Mouse (Mus musculus) NIH3T3 (cell line): ENCODE data around the gene Mfsd4b3.
"Not testable (repeated sequence)": the region's sequence is repeated elsewhere in the genome, so short reads cannot be mapped to it uniquely, and the experiment has no call there.

Experiments
- DNase-seq: peaks from one replicate; pipeline ENCODE4 v3.0.0-alpha.2; 2012; ENCODE audit warnings: low read depth

Gene Mfsd4b3

DNA sequence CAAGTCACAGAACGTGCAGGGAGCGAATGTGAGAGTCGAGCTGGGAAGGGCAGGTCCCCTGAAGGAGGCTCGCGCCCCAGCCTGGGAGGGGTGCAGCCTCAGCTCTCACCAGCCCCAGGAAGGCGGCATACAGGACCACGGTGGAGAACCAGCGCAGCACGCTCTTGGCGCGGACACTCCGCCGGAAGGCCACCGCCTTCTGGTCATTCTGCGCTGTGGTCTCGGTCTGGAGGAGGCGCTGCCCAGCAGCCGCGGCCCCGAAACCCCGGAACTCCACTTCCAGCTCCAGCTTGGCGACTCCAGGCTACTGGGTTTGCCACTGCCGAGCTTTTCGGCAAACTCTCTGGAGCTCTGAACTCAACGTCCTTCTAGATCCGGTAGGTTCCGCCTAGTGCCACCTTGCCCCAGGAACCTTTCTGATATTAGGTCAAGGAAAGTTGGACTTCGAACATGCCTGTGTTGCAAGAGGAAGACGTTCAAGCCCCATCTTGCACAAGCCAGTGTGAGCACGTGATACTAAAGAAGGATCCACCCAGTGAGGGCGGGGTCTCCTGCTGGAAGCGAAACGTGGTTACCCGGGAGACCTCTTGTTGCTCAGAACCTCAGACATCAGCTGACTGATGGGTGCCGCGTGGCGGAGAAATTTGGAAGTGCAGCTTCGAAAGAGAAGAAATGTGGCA lies at the start of gene Mfsd4b3:
Gene Mfsd4b3 (minus strand): TSS at position 393 of the 680 bp plus-strand sequence.
- peak; percentile 95 for DNase-seq

DNA sequence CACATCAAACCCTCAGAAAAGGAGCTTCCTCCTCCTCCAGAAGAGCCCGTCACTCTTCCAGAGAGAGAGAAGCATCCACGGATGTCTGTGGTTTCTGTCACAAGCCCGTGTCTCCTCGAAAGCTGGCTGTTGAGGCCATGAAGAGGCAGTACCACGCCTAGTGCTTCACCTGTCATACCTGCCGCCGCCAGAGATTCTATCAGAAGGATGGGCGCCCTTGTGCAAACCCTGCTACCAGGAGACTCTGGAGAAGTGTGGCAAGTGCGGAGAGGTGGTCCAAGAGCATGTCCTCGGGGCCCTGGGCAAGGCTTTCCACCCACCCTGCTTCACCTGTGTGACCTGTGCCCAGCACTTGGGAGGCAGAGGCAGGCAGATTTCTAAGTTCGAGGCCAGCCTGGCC lies 49.6 kb upstream of the Mfsd4b3 start:
- DNase-seq = no peak

DNA sequence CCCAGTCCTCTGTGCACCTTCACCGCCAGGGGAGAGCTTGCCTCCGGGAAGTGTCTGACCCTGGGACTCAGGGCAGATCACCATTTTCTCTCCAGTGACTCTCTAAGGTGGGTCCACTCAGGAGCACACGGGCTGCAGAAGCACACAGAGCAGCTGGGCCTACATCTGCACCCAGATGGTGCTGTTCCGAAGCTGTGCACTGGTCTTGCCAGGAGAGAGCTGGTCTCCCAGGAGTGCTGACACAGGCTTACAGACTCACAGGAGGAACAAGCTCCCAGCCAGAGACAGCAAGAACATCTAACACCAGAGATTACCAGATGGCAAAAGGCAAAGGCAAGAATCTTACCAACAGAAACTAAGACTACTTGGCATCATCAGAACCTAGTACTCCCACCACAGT lies 48.9 kb upstream of the Mfsd4b3 start:
- DNase-seq = not testable (repeated sequence)

DNA sequence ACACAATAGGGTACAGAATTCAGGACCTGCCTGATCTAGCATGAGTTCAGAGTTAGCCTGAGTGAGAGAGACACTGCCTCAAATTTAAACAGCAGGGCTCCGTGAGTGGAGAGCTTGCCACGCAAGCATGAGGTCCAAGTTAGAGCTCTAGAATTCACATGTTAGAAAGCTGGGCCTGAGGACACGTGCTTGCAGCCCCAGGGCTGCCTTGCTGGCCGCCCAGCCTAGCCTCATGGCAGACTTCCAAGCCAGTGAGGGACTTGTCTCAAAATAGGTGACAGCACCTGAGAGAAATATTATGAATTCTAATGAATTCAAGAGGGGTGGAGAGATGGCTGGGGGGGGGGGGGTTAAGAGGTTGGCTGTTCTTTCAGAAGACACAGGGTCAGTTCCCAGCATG lies 48.0 kb upstream of the Mfsd4b3 start:
- DNase-seq = no peak

DNA sequence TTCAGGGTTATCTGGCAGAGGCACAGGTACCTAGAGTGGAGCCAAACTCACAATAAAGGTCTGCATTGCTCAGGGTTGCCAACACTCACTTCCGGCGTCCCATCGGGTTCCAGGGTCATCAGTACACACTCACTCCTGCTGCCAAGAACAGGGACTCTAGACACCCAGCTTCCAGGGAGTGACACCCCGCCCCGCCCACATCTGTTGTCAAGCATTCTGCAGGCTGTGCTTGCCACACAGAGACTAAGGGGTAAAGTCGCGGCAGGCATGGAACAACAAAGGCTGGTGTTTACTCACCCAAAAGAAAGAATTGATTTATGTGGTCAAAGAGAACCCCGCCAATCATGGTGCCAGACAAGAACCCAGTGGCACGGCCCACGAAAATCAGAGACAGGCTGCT lies 47.0 kb upstream of the Mfsd4b3 start:
- no peak for DNase-seq

DNA sequence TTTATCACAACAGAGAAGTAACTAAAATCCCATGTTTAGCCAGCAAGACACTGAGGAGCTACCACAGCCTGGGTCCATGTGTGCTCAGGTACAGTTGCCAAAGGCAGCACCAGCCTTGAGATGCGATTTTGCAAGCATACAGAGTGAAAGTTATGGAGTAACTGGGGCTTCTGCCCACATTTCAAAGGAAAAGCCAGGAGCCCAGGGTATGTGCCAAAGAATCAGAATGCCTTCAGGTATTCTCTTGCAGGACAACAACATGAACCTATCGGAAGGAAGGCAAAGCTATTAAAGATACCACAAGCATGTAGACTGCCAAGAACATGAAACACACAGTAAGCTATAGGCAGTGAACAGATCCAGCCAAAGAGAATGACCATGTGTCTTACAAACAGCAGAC lies 40.8 kb upstream of the Mfsd4b3 start:
- DNase-seq = no peak

DNA sequence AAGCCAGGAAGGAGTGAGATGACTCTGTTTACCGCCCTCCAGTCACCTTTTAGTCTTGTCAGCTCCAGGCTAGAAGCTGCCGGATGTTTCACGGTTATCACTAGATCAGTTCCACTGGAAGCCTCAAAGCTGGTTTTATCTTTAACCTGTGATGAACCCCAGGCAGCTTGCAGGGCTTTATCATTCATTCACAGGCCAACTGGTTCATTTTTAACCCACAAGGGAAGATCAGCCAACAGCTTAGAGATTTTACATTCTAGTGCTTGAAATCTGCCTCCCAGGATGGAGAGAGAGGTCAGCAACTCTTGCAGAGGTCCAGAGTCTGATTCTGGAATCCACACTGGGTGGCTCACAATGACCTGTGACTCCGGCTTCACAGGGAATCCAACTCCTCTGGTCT lies 31.2 kb upstream of the Mfsd4b3 start:
- no peak for DNase-seq

DNA sequence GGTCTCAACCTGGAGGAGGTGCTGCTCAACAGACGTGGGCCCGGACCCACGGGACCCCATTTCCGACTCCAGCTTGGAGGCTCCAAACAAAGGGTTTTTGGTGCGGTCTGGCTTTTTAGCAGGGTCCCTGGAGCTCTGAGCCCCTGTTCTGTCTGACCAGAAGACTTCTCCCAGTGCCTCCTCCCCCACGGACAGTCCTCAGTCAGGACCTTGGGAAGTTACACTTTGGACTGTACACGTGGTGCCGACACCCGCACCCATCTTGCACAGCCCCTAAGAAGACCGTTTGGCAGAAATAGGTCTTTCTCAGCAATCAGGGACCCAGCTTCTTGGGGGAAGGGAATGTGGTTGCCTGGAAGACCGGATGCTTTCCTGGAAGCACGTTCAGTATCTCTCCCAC lies 26.5 kb upstream of the Mfsd4b3 start, which contains the start of gene Mfsd4b5:
Gene Mfsd4b5 (minus strand): TSS at position 181 of the 400 bp plus-strand sequence.
- DNase-seq = no peak

DNA sequence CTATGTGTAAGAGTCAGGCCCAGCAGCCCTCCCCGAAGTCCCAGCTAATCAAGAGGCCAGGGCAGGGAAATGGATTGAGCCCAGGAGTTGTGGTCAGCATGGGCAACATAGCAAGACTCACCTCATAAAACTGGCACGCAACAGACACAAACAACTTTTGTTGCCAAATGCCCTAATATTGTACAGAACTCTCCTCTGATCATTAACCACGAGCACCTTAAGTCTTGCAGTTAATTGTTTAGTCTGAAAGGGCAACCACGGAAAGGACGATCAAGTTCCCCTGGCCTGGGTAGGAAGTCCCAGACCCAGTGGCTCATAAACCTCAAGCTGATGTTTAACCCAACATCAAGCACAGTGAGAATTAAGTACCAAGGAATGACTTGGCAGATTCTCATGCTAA lies 22.7 kb upstream of the Mfsd4b3 start:
- DNase-seq = peak; percentile 9

DNA sequence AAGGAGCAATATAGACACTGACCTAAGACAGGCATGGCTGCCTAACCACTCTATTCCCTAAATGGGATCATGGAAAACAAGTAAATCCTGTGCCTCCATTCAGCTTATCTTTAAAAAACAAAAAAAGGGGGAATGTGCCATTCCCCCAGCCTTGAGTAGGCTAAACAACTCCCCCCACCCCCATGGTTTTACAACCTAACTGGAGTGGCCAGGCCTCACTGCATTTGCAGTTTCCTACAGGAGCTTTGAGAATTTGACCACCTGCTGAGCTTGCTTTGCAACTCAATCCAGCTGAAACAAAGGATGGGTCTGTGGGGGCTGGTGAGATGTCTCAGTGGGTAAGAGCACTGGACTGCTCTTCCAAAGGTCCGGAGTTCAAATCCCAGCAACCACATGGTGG lies 18.3 kb upstream of the Mfsd4b3 start:
- no peak for DNase-seq

DNA sequence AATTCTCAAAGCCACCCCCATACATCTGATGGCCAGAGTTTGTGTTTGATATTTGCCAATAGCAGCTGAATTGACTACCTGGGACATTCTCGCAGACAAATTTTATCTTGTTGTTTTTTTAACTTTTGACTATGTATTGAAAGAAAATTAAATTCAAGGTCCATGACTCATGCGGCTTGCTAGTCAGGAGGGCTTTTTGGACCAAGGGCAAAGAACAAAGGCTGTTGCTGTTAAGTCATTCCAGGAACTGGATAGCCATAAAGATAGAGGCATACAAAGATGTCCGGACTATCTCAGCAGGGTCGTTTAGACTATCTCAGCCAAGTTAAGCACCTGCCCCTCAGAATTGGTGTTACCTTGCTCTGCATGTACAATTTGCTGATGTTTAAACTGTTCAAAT lies 17.4 kb upstream of the Mfsd4b3 start:
- no peak for DNase-seq

DNA sequence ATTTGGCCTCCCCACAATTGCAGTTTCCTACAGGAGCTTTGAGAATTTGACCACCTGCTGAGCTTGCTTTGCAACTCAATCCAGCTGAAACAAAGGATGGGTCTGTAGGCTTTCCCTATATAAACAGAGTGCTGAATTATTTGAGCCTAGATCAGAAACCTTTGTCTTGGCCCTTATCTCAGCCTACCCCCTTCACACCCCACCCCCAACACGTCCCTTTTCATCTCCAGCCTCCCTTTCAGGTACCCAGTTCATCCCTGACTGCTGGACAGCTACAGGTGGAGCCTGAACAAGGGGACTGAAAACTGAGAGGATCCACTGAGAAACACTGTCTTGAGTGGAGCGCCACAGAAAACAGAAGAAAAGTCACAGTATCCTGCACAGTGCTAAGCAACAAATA lies 15.8 kb upstream of the Mfsd4b3 start:
- DNase-seq = no peak

DNA sequence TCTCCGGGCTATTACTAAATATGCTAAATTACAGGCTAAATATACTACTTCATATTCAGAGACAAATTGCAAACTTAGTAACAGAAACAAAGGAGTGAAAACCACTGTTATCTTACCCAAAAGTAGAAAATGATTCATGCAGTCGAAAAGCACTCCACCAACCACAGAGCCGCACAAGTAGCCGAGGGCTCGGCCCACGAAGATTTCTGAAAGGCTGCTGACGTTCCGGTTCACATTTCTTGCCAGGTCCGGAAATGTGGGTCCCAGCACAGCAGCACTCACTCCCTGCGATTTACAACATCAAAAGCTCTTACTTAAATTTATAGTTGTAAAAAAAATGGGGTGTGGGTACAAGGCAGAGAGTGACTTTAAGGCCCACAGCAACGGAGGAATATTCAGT lies 15.0 kb upstream of the Mfsd4b3 start:
- no peak for DNase-seq

DNA sequence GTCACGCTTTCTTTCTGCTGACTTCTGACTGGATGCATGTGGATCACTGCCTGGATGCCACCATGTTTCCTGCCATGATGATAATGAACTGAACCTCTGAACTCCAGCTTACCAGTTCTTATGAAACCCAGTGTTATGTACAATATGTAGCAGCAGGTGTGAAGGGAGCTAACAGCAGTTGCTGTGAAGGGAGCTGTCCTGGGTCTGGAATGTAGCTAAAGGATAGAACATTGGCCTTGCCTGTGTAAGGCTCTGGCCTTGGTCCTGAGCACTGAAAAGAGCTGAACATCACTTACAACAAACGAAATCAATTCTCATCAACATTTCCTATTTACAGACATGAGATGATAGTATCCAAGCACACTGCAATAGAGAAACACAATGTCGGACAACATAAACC lies 7.6 kb upstream of the Mfsd4b3 start:
- peak; percentile 73 for DNase-seq

DNA sequence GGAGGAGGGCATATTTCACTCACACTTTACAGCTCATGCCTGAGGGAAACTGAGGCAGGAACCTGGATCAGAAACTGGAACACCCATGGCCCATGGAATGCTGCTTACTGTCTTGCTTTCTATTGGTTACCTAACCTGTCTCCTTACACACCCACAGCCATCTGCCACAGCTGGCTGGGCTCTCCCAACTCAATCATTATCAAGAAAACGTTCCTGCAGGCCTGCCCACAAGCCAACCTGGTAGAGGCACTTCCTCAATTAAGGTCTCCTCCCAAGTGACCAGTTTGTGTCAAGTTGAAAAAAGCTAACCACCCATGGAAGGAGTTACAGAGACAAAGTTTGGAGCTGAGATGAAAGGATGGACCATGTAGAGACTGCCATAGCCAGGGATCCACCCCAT lies 2.0 kb upstream of the Mfsd4b3 start:
- no peak for DNase-seq

DNA sequence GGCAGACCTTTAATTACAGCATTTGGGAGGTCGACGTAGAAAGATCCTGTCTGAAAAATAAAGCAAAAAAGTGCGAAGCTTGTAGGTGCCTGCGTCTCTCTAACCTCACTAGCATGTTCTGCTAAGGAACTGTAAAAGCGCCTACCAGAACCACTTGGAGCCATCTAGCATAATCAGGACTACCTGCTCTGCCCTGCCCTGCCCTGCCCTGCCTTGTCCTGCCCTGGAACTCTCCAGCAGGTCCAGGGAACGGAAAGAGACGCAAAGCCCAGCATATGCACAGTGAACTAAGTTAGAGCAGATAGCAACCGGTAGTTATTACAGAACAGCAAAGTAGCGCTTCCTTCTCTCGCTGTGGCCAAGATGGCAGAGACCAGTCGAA lies 479 bp upstream of the Mfsd4b3 start:
- DNase-seq = no peak

DNA sequence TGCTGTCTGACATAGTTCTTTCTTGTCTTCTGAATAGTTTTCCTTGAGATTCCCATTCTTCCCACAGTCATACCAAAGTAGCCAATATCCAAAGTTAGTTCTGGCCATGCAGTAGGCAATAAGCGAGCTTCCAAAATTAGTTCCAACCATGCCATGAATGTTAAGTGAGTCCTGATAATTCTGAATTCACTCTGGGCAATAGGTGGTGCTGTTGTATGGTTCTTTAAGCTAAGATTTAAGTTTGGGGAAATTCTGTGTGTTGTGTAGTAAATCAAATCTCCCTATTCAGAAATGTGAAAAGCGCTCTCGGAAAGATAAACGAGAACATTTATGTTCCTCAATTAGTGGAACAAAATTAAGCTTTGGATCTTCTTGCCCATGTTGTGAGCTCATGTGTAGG lies 1.7 kb downstream of the Mfsd4b3 start:
- peak; percentile 75 for DNase-seq

DNA sequence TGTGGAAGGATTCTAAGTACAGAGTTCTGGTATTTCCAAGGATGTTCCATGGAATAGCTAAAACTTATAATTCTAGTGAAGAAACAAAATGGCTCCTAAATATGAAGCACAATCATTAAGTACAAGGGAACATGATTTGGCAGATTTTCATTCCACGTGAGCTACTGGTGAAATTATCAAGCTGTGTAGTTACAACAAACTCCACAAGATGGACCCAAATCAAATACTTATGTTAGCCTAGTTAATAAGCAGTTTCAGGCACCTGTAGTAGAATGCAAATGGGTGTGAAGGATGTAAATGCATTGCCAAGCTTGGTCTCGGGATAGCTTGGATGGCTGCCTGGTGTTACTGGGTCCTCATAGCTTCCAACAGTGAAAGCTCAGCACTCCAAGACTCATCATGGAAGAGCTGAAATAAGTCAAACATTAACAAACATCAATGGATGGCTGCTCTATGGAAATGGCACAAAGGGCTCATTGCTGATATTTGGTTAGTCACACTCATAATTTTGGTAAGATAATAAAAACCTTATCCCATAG lies 3.5 kb downstream of the Mfsd4b3 start:
- no peak for DNase-seq

DNA sequence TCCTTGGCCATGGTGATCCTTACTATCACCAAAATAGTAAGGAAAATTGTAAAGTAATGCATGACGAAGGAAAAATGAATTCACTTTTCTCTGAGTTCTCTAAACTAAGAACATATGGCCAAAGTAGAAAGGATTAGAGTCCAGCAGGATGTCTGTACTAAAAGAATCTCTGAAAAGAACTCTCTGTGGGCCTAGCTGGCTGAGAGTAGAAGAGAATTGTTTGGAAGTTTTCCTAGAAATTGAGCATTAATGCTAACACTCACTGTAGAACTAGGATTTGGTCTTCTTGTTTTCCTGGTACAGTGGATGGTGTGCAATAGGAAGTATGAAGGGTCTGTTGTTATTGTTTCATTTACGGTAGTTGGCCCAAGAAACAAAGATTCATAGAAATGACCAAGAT lies 4.8 kb downstream of the Mfsd4b3 start:
- peak; percentile 53 for DNase-seq

DNA sequence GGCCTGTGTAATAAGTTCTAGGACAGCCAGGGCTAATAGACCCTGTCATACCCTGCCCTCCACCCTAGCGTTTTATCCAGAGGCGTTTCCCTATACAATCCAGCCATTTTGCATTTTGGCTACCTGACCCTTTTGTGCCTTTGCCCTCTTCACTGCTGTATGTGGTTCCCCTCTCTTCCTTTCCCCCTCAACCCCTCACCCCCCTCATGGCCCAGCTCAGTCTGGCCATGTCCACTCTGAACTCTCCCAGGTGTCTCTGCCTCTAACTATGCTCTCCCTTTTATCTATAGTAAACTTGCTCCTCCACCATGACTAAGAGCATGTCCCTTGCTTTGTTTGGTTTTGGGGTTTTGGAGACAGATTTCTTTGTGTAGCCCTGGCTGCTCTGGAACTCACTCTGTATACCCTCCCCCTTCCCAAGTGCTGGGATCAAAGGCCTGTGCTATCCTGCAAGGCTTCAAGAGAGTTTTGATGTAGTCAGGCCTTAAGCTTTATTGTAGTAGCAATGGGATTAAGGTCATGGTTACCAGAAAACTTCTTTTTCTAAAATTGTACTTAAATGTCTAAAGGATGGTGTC lies 10.5 kb downstream of the Mfsd4b3 start:
- no peak for DNase-seq

DNA sequence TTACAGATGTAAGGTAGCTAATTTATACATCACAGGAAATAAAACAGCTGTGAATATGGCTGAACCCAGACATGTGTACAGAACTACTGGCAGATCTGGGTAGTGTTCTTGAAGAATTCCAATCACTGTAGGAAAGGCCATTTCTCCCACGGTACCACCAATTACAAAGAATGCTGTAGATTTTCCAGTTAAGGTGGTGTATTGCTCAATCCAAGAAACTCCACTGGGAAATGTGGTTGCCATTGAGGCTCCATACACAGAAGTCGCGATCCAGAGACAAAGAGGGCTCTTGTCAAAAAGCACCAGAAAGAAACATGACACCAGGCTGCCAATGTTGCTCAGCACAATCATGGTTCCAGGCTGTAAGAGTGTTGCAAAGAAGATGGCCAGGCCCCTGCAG lies 12.8 kb downstream of the Mfsd4b3 start:
- peak; percentile 27 for DNase-seq

DNA sequence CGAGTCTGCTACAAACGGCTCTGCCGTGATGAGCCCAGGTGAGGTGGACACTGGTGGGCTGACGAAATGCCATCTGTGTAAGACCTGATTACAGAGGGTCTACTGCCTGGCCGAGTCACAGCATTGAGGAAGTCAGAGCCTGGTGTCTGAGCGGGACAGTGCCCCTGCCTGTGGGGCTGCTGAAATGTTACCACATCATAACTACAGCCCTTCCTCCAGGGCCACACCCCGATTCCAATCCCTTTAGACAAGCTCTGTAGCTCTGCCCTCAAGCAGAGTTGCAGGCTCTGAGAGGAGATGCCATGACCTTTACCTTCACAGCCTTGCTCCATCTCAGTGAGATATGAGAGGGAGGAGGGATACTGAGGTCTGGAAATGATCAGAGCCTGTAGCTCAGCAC lies 23.4 kb downstream of the Mfsd4b3 start:
- DNase-seq = peak; percentile 29

DNA sequence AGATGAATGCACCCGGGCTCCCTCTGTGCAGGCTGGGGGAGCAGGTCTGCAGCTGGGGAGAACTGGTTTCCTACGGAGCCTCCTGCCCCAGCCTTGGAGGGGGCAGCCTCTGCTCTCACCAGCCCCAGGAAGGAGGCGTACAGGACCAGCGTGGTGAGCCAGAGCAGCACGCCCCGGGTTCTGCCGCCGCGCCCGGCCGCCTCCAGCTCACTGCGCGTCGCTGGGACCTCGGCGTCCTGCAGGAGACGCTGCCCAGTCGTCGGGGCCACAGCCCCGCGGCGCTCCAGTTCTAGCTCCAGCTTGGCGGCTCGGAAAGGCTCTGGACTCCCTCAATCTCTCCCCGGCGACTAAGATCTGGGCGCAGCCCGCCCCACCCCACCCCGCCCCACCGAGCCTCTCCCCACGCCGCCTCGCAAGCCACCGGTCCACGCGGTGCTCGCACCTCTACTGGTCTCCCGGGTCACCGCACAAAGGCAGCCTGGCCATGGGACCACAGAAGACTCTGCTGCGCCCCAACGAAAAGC lies 33.3 kb downstream of the Mfsd4b3 start, which contains the start of gene Mfsd4b2:
Gene Mfsd4b2 (minus strand): TSS at position 308 of the 524 bp plus-strand sequence.
- no peak for DNase-seq

DNA sequence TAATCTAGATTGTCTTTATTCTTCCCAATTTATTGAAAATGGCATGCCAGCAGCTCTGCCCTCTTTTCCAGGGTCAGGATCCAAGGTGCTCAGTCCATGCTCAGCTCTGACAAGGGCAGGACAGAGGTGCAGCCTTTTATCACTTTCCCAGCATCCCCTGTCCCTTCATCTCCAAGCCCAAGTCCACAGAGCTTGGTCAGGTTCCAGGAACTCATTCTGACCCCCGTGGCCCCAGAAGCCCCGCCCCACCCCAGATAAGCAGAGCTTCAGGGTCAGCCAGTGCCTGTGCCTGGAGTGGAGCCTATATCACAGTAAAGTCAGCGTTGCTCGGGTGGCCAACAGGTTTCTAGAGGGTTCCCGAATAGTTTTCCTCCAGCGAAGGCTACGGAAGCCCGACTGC lies 35.4 kb downstream of the Mfsd4b3 start:
- DNase-seq = not testable (repeated sequence)
